Mouse (Mus musculus) right cerebral cortex, adult 2 months (tissue): ENCODE results near the gene Tmc5.

ENCODE experiments used
- DNase-seq, 2 experiments: peaks; one replicate each; pipeline ENCODE4 v3.0.0; 2021 to 2022; ENCODE audit warnings: low spot score in 2 of 2

Tmc5 gene

GRCm38 (mm10) chr7:118611185-118611749 is 14.2 kb downstream of the Tmc5 start:
- DNase-seq = no peak

DNA sequence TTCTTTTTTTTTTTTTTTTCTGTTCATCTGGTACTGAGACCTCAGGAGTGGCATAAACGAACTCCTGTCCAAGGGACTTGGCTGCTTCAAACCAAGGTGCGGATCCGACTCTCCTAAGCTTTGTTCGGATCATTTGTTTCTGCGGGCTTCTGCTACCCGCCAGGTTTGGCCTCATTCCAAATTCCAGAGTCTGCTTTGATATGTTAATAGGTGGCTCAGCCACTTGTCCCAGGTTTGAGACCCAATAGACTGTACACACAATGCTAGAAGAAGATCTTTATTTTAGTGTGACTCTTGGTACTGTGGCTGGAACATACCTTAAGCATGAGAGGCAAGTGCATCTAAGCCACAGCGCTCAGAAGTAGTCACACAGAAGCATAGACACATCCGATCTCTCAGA is 14.8 kb downstream of the Tmc5 start:
- no peak for DNase-seq

DNA sequence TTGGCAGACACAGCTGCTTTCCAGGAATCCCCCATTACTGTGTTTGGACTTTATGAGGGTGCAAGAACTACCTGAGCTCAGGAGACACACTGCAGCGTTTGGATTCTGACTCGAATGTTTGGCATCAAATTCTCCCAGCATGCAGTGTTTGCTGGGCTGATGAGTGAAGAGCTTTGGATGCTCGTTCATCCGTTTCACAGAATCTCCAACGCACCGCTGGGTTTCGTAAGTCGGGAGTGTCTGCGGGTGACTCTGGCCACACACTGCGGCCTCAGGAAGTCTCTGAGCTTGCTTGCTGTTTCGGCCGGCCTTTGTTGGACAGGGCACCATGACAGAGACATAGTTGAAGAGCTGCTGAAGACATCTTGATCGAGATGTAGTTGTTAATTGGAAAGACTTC is 17.0 kb downstream of the Tmc5 start:
- DNase-seq = no peak

DNA sequence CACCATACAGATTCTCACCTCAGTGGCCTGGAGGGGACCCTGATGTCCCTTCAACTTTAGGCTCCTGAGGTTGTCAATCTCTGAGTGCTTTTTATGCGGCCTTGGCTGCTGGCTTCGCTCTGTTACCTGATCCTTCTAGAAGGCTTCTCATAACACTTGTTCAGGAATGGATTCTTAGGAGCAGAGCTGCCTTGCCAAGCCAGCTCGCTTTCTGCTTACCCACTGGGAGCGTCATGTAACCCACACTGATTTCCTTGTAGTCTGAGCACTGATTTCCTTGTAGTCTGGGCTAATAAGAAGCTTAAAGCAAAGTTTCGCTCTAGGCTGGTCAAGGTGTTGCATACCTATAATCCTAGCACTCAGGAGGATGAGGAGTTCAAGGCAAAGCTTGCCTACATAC is 21.0 kb downstream of the Tmc5 start:
- DNase-seq = no peak

GRCm38 (mm10) chr7:118620243-118620906 is 23.3 kb downstream of the Tmc5 start:
- no peak for DNase-seq

DNA sequence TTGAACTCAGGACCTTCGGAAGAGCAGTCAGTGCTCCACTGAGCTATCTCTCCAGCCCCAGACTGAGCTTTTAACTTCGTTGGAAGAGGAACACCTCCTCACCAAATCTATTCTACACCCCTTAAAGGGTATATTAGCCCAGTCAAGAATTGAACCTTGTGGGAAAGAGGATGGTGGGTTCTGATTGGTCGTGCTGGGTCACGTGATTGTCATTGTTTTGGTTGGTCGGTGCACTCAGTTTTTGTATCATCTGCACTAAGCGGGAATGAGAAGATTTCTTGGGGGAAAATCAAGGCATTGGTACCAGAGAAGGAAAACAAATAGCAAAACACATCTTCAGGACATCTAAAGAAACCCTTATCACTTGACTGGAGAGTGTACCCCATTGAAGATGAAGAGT is 24.0 kb downstream of the Tmc5 start:
- DNase-seq = no peak

- DNase-seq = no peak
These were observed 30.6 kb downstream of the Tmc5 start for GRCm38 (mm10) chr7:118627550-118628298.

DNA sequence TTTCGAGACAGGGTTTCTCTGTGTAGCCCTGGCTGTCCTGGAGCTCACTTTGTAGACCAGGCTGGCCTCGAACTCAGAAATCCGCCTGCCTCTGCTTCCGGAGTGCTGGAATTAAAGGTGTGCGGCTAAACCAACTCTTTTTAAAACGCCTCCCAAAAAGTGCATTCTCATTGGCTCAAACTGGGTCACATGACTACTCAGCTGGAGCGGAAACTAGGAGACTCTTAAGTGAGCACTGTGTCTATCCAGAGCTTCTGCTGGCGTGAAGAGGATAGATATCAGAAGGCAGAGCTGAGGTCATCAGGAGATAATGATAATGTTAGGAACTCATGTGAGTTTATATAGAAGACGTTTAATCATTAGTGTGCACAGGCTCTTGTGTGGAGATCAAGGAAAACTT is 36.0 kb downstream of the Tmc5 start:
- DNase-seq = no peak

GRCm38 (mm10) chr7:118633951-118634350 is 36.9 kb downstream of the Tmc5 start:
- no peak for DNase-seq

GRCm38 (mm10) chr7:118637466-118637865 is 40.4 kb downstream of the Tmc5 start:
- DNase-seq = no peak

- no peak for DNase-seq
These were observed 49.1 kb downstream of the Tmc5 start for GRCm38 (mm10) chr7:118646237-118646636.

GRCm38 (mm10) chr7:118649328-118649727 is 52.2 kb downstream of the Tmc5 start:
- peak; percentile 6 to 17 for DNase-seq

GRCm38 (mm10) chr7:118650119-118650518 is 53.0 kb downstream of the Tmc5 start:
- no peak for DNase-seq

DNA sequence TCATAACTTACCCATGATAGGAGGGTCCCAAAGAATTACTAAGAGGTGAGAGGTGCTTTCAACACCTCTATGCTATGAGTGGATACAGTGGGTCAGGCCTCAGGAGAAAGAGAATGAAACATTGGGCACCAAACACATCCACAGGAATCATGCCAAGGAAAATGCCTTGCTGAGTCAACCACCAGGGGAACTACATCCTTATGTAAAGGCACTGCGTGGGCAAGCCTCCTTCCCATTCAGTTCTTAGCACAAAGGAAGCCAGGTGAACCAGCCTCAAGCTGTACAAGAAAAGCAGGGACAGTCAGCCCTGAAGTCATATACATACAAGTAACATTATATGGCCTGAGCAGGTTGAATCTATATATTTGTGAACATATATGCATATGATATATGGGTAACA is 53.8 kb downstream of the Tmc5 start:
- peak; percentile 30 to 53 for DNase-seq

DNA sequence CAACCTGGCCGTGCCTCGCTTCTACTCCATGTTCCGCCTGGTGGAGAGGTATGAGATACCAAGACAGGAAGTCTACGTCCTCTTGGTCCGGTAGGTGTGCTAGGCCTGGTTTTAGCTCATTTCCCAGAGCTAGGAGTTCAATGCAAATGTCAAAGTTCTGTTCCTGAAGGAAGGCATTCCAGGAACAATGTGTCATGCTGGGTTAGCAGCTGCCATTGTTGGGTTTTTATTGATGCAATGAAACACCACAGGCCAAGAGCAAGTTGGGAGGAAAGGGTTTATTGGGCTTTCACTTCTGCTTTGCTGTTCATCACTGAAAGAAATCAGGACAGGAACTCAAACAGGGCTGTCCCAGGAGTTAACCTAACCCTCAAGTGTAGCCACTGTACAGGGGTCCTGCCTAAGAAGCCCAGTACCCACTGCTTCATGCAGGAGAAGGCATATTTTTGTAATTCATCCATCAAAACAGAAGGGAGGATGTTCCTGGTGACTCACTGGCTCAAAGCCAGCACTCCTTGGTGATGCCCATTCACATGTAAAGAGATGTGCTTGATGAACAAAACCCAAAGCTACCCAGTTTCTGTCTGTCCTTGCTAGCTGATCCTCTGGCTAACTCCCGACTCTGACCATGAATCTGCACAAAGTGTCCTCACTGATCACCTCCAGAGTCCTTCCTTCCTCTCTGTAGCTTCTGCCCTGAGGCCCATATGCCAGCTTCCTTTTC is 55.6 kb downstream of the Tmc5 start:
- no peak for DNase-seq

- DNase-seq = no peak
These were observed 59.6 kb downstream of the Tmc5 start for GRCm38 (mm10) chr7:118656730-118657129.

DNA sequence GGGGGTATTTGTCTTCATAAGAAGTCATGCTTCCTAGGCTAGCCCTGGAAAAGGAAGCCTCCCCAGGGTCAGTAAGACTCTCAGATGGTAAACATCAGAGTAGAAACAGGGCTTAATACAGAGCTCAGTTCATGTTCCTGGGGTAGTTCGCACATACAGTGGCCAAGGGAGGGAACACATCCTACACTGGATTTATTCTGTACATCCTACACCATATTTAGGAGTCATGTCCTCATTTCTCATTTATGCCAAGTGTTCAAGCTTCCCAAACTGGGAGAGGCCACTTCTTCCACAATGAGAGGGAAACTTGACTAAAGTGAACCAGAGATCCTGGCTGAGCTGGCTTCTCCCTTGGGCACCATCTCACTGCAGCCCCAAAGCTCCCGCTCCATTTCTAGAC is 70.7 kb downstream of the Tmc5 start:
- no peak for DNase-seq

GRCm38 (mm10) chr7:118670142-118670541 is 73.0 kb downstream of the Tmc5 start:
- DNase-seq = no peak

DNA sequence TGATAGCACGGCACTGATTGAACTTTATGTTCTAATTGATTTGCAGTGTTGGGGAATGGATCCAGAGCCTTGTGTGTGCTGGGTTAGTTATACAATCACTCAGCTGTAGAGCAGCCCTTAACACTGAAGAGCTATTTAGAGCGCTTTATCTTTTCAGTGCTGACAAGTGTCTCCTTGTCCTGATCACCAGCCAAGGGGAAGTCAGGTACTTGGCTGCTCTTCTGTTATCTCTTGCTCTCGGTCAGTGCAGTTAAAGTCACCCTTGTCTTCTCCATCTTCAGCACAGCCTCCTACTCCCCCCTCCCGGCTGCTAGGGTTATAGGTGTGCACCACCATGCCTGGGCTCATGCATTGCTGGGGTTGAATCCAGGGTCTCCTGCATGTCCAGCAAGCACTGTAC is 79.7 kb downstream of the Tmc5 start:
- no peak for DNase-seq

- peak; percentile 93 to 94 for DNase-seq
These were observed 91.1 kb downstream of the Tmc5 start for GRCm38 (mm10) chr7:118688199-118688598.

- no peak for DNase-seq
These were observed 92.0 kb downstream of the Tmc5 start for GRCm38 (mm10) chr7:118689088-118689487.

GRCm38 (mm10) chr7:118691287-118691686 is 94.2 kb downstream of the Tmc5 start:
- peak in 1 of 2 experiments; percentile 42 for DNase-seq
